Mouse (Mus musculus) testis, postnatal 14 days (tissue): ENCODE data around the gene Unc13d.
"Not testable (repeated sequence)": the region's sequence is repeated elsewhere in the genome, so short reads cannot be mapped to it uniquely, and the experiment has no call there.

ENCODE experiments used
- DNase-seq: peaks from one replicate; pipeline ENCODE4 v3.0.0; 2021; ENCODE audit warnings: low spot score

The Unc13d gene

GRCm38 (mm10) chr11:116021328-116022220, 56.2 kb downstream of the Unc13d start:
- no peak for DNase-seq

- DNase-seq = no peak
Measured at GRCm38 (mm10) chr11:116020519-116020922, 57.2 kb downstream of the Unc13d start.

GRCm38 (mm10) chr11:116019976-116020411, 57.8 kb downstream of the Unc13d start:
- DNase-seq = no peak

GRCm38 (mm10) chr11:116019360-116019791, 58.4 kb downstream of the Unc13d start:
- DNase-seq = no peak

GRCm38 (mm10) chr11:116018867-116019266, 58.9 kb downstream of the Unc13d start:
- DNase-seq = not testable (repeated sequence)

GRCm38 (mm10) chr11:116018106-116018505, 59.7 kb downstream of the Unc13d start:
- DNase-seq = no peak

GRCm38 (mm10) chr11:116014821-116015220, 62.9 kb downstream of the Unc13d start:
- no peak for DNase-seq

- peak; percentile 93 for DNase-seq
Measured at GRCm38 (mm10) chr11:116012262-116012947, 65.4 kb downstream of the Unc13d start, which contains the start of gene Galk1. Gene Galk1, minus strand, starts transcription at chr11:116012719.
